In genomic region chr6:148931281-148931680, GRCm38 (mm10) we compare ENCODE assay signal across 9 mouse cellular contexts. TPM values are rescaled to one million over a fixed set of nuclear protein-coding genes. Genes with fewer than 3 reads are reported as not detected.
DNase-seq lines count a peak whose midpoint lies in the region; ATAC-seq and TF ChIP-seq lines count a peak whose summit lies in the region.
"Had no signal": no experiment of that assay in that cellular context is flagged by ENCODE, and none has a peak within 500 bp of the region (broad histone marks: within the 10 kb centered on the region; RNA-seq: fewer than 3 reads in every experiment).

No protein-coding gene starts in this region.

- peaks cover 11% of the 10 kb centered on the region; the same call in 1 of the 2 replicates for H3K4me1 ChIP-seq in kidney, adult 2 months (ENCODE audit: control insufficient read depth, insufficient read depth, low read length)
- H3K4me1 ChIP-seq in thymus, adult 2 months (replicated peaks; ENCODE audit: control insufficient read depth, insufficient read depth, low read length): no peaks in the 10 kb centered on the region
- no peaks in the 10 kb centered on the region for H3K4me1 ChIP-seq in embryonic facial prominence, embryonic 11.5 days (ENCODE audit: control insufficient read depth, insufficient read depth, low read length)
- peaks cover 9% of the 10 kb centered on the region for H3K4me1 ChIP-seq in heart, embryonic 12.5 days (replicated peaks)

- H3K9me3 ChIP-seq in embryonic facial prominence, embryonic 11.5 days (replicated peaks; ENCODE audit: control insufficient read depth, low read length): no peaks in the 10 kb centered on the region
- no peaks in the 10 kb centered on the region for H3K9me3 ChIP-seq in heart, embryonic 12.5 days (replicated peaks)
- H3K9me3 ChIP-seq: lung, embryonic 15.5 days had no signal

- WGBS in kidney, adult 2 months: 78% methylated on average over 6 of the region's 6 CpGs
- 89% methylated on average over 6 of the region's 6 CpGs for WGBS in thymus, adult 2 months
- 83% methylated on average over 6 of the region's 6 CpGs for WGBS in embryonic facial prominence, embryonic 11.5 days
- 86% methylated on average over 6 of the region's 6 CpGs for WGBS in heart, embryonic 12.5 days

- no peak for TF ChIP-seq POLR2A in kidney, adult 2 months (IDR thresholded peaks at IDR 0.05; ENCODE audit: low read depth, low read length)
- TF ChIP-seq POLR2A in thymus, adult 2 months (IDR thresholded peaks at IDR 0.05; ENCODE audit: control insufficient read depth, extremely low read depth, insufficient read depth, low read length, poor library complexity): no peak

- H3K4me3 ChIP-seq in kidney, adult 2 months (ENCODE audit: insufficient read depth, low read depth, low read length): no peak overlapping the region
- no peak overlapping the region for H3K4me3 ChIP-seq in thymus, adult 2 months (ENCODE audit: control insufficient read depth, insufficient read depth, low read length)
- no peak overlapping the region for H3K4me3 ChIP-seq in embryonic facial prominence, embryonic 11.5 days (ENCODE audit: low read depth, low read length)
- no peak overlapping the region for H3K4me3 ChIP-seq in heart, embryonic 12.5 days
- H3K4me3 ChIP-seq: lung, embryonic 15.5 days had no signal

- no peak overlapping the region for H3K9ac ChIP-seq in embryonic facial prominence, embryonic 11.5 days (replicated peaks; ENCODE audit: low read length)
- H3K9ac ChIP-seq in heart, embryonic 12.5 days: no peak overlapping the region
- H3K9ac ChIP-seq: lung, embryonic 15.5 days had no signal

- H3K27ac ChIP-seq in kidney, adult 2 months (ENCODE audit: insufficient read depth, low read depth, low read length): no peak overlapping the region
- H3K27ac ChIP-seq in thymus, adult 2 months (ENCODE audit: control insufficient read depth, insufficient read depth, low read length): no peak overlapping the region
- H3K27ac ChIP-seq in embryonic facial prominence, embryonic 11.5 days (replicated peaks; ENCODE audit: low read depth, low read length): no peak overlapping the region
- no peak overlapping the region for H3K27ac ChIP-seq in heart, embryonic 12.5 days (ENCODE audit: poor library complexity, severe bottlenecking)
- H3K27ac ChIP-seq: lung, embryonic 15.5 days had no signal

- no peak for ATAC-seq in embryonic facial prominence, embryonic 11.5 days (replicated peaks; ENCODE audit: insufficient number of reproducible peaks, low FRiP score, low TSS enrichment, low read depth)
- ATAC-seq in heart, embryonic 12.5 days (ENCODE audit: insufficient number of reproducible peaks, low FRiP score): no peak

- intact Hi-C loops in left cerebral cortex, postnatal 14 days (cut with DNase I): no loop called here

- H3K27me3 ChIP-seq in kidney, adult 2 months (replicated peaks; ENCODE audit: control insufficient read depth, insufficient read depth, low read length): no peaks in the 10 kb centered on the region
- no peaks in the 10 kb centered on the region for H3K27me3 ChIP-seq in thymus, adult 2 months (ENCODE audit: control insufficient read depth, insufficient read depth, low read length)
- no peaks in the 10 kb centered on the region for H3K27me3 ChIP-seq in embryonic facial prominence, embryonic 11.5 days (ENCODE audit: control insufficient read depth, insufficient read depth, low read length)
- no peaks in the 10 kb centered on the region for H3K27me3 ChIP-seq in heart, embryonic 12.5 days (replicated peaks)
- H3K27me3 ChIP-seq: lung, embryonic 15.5 days had no signal

- DNase-seq in kidney, adult 2 months: peak; percentile 23
- no peak for DNase-seq in kidney, adult 11 months
- peak; percentile 39 for DNase-seq in thymus, adult 2 months
- no peak for DNase-seq in thymus, adult 18-20 months
- peak; percentile 31 for DNase-seq in embryonic facial prominence, embryonic 11.5 days (ENCODE audit: low spot score)
- peak; percentile 74 for DNase-seq in thymus, postnatal 4 days
- DNase-seq in left cerebral cortex, postnatal 14 days (ENCODE audit: low spot score in 2 of 2): no peak

- no peak overlapping the region for H3K4me2 ChIP-seq in embryonic facial prominence, embryonic 11.5 days (ENCODE audit: low read depth, low read length)
- no peak overlapping the region for H3K4me2 ChIP-seq in heart, embryonic 12.5 days
- H3K4me2 ChIP-seq: lung, embryonic 15.5 days had no signal

- 0 out of 2 replicates have a peak, but pooled peaks have one; percentile 14 for TF ChIP-seq CTCF in kidney, adult 2 months (conservative IDR thresholded peaks at IDR 0.05; ENCODE audit: insufficient read depth, insufficient read length, low read depth, low read length)
- no peak for TF ChIP-seq CTCF in thymus, adult 2 months (IDR thresholded peaks at IDR 0.05; ENCODE audit: borderline replicate concordance, control insufficient read depth, extremely low read depth, insufficient read depth, low read length, poor library complexity)

- peaks cover 6% of the 10 kb centered on the region; the same call in 1 of the 2 replicates for H3K36me3 ChIP-seq in kidney, adult 2 months (ENCODE audit: control insufficient read depth, insufficient read depth, low read length)
- H3K36me3 ChIP-seq in thymus, adult 2 months (ENCODE audit: control insufficient read depth, insufficient read depth, low read length): peaks cover 41% of the 10 kb centered on the region
- peaks cover 12% of the 10 kb centered on the region for H3K36me3 ChIP-seq in embryonic facial prominence, embryonic 11.5 days (replicated peaks; ENCODE audit: control insufficient read depth, insufficient read depth, low read depth, low read length)
- peaks cover 56% of the 10 kb centered on the region for H3K36me3 ChIP-seq in heart, embryonic 12.5 days

RNA-seq across cellular contexts. Expression of gene Sinhcaf, which starts 15.0 kb away (rescaled TPM):
- 2.4 and 4.4 TPM in 2 replicates for polyA plus RNA-seq in kidney, adult 2 months (2012; rRNA removed)
- polyA plus RNA-seq in thymus, adult 2 months (2012; rRNA removed): 7.8 and 8.9 TPM in 2 replicates
- 254 and 263 TPM in 2 replicates for polyA plus RNA-seq in embryonic facial prominence, embryonic 11.5 days (2014; fragmentation: Nextera tagmentation; extraction: Ambion mirVana)
- polyA plus RNA-seq in heart, embryonic 12.5 days (2016; fragmentation: Nextera tagmentation; extraction: Ambion mirVana): 90.9 and 95.6 TPM in 2 replicates
- 1 to 10 TPM; 2.3 to 4.3 TPM for total RNA-seq in left cerebral cortex, postnatal 14 days (2021)

RNA-seq across cellular contexts. Expression of gene Caprin2, which starts 35.2 kb away (rescaled TPM):
- 6.7 and 7.5 TPM in 2 replicates for polyA plus RNA-seq in kidney, adult 2 months (2012; rRNA removed)
- polyA plus RNA-seq in thymus, adult 2 months (2012; rRNA removed): 6.3 and 9.5 TPM in 2 replicates
- polyA plus RNA-seq in embryonic facial prominence, embryonic 11.5 days (2014; fragmentation: Nextera tagmentation; extraction: Ambion mirVana): 12.8 and 13.9 TPM in 2 replicates
- polyA plus RNA-seq in heart, embryonic 12.5 days (2016; fragmentation: Nextera tagmentation; extraction: Ambion mirVana): 18.0 and 18.3 TPM in 2 replicates
- 1 to 10 TPM; 6.6 to 7.1 TPM for total RNA-seq in left cerebral cortex, postnatal 14 days (2021)

Comparison
In these comparisons a context has a peak if more than half of its experiments do, and no peak if none do; other contexts are left out.
1. DNase-seq: peak in kidney, adult 2 months (single experiment), thymus, adult 2 months (single experiment), embryonic facial prominence, embryonic 11.5 days (single experiment) and thymus, postnatal 4 days (single experiment); none in kidney, adult 11 months (single experiment), thymus, adult 18-20 months (0 of 2) and left cerebral cortex, postnatal 14 days (0 of 2).